37 mouse cellular contexts compared by ENCODE assay signal in genomic region chr11:98475630-98476433, GRCm38 (mm10). TPM values are rescaled to one million over a fixed set of nuclear protein-coding genes. Genes with fewer than 3 reads are reported as not detected.
"Had no signal": no experiment of that assay in that cellular context is flagged by ENCODE, and none has a peak within 500 bp of the region (broad histone marks: within the 10 kb centered on the region; RNA-seq: fewer than 3 reads in every experiment).

No protein-coding gene starts in this region.

- H3K4me3 ChIP-seq: heart, embryonic 10.5 days; heart, embryonic 12.5 days; heart, embryonic 13.5 days; heart, embryonic 15.5 days; hindbrain, embryonic 10.5 days; hindbrain, embryonic 12.5 days; hindbrain, embryonic 13.5 days; hindbrain, embryonic 15.5 days; intestine, embryonic 15.5 days; kidney, embryonic 15.5 days; layer of hippocampus, adult 2 months; left cerebral cortex, adult 2 months had no signal

- H3K27me3 ChIP-seq: heart, embryonic 15.5 days; hindbrain, embryonic 12.5 days; hindbrain, embryonic 15.5 days; intestine, embryonic 15.5 days; kidney, embryonic 15.5 days had no signal

- H3K4me2 ChIP-seq: heart, embryonic 11.5 days; heart, embryonic 12.5 days; heart, embryonic 13.5 days; heart, embryonic 15.5 days; hindbrain, embryonic 12.5 days; hindbrain, embryonic 13.5 days; hindbrain, embryonic 14.5 days; hindbrain, embryonic 15.5 days; intestine, embryonic 15.5 days; kidney, embryonic 15.5 days had no signal

- H3K4me1 ChIP-seq: hindbrain, embryonic 15.5 days; intestine, embryonic 15.5 days had no signal

- H3K9me3 ChIP-seq: heart, embryonic 10.5 days; heart, embryonic 12.5 days; heart, embryonic 13.5 days; heart, embryonic 15.5 days; hindbrain, embryonic 10.5 days; hindbrain, embryonic 12.5 days; hindbrain, embryonic 13.5 days; hindbrain, embryonic 15.5 days; intestine, embryonic 15.5 days; kidney, embryonic 15.5 days had no signal

- H3K36me3 ChIP-seq: heart, embryonic 10.5 days; heart, embryonic 12.5 days; heart, embryonic 13.5 days; heart, embryonic 15.5 days; hindbrain, embryonic 10.5 days; hindbrain, embryonic 12.5 days; hindbrain, embryonic 13.5 days; hindbrain, embryonic 15.5 days; intestine, embryonic 15.5 days; kidney, embryonic 15.5 days had no signal

- H3K9ac ChIP-seq: heart, embryonic 12.5 days; heart, embryonic 15.5 days; hindbrain, embryonic 12.5 days; hindbrain, embryonic 13.5 days; hindbrain, embryonic 14.5 days; hindbrain, embryonic 15.5 days; intestine, embryonic 15.5 days; kidney, embryonic 15.5 days had no signal

- ATAC-seq: hindbrain, embryonic 16.5 days; hindbrain, postnatal 0 days; inflammation-experienced regulatory T-cells, adult 6 months; intestine, embryonic 15.5 days; intestine, embryonic 16.5 days; intestine, postnatal 0 days had no signal

- DNase-seq: heart, postnatal 10 days; heart, postnatal 14 days; heart, postnatal 36 days; heart, postnatal 4 days; kidney, adult 11 months; kidney, adult 18-20 months; kidney, adult 2 months; kidney, adult 8-10 months; kidney, adult 9 months; kidney, postnatal 10 days; kidney, postnatal 14 days; kidney, postnatal 25 days; kidney, postnatal 36 days; kidney, postnatal 4 days; layer of hippocampus, postnatal 36 days had no signal

- H3K27ac ChIP-seq: heart, embryonic 10.5 days; heart, embryonic 13.5 days; heart, embryonic 15.5 days; hindbrain, embryonic 10.5 days; hindbrain, embryonic 12.5 days; hindbrain, embryonic 13.5 days; hindbrain, embryonic 14.5 days; hindbrain, embryonic 15.5 days; hindbrain, postnatal 0 days; intestine, embryonic 15.5 days; kidney, embryonic 15.5 days; kidney, postnatal 0 days; layer of hippocampus, adult 2 months; left cerebral cortex, adult 2 months had no signal

RNA-seq across cellular contexts. Expression of gene Grb7, which starts 29.6 kb away (rescaled TPM):
- total RNA-seq: heart, postnatal 10 days; heart, postnatal 25 days; heart, postnatal 4 days; hematopoietic stem cell, adult 5-6 weeks had no signal
